Mouse (Mus musculus) erythroblast, embryonic 14.5 days (primary cell): ENCODE measurements around the gene Olfm1.

Experiments used
- GATA1 ChIP-seq: IDR thresholded peaks from 2 replicates; pipeline ENCODE4 v1.6.1; 2012; ENCODE audit warnings: low read length, inconsistent platforms, mixed read lengths
- TAL1 ChIP-seq: IDR thresholded peaks from 3 replicates; pipeline ENCODE4 v1.6.1; 2012; ENCODE audit warnings: low read length, inconsistent platforms, mixed read lengths

DNA sequence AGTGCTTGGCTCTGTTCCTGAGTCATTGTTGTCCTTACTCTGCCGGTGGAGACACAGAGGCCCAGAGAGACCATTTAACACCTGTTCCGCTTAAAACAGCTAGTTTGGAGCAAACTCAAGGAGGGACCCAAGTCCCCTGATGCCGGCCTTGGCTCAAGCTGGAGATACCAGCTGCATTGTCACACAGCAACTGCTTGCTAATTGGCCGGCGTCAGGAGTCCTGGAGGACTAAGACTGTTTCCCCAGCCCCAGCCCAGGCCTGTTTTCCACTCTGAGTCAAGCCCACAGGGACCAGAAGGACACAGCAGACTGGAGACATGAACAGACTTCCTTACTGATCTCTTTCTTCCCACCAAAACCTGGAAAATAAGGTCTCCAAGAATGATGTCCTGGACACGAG is 43.7 kb downstream of the Olfm1 start:
- no peak for TF ChIP-seq GATA1
- no peak for TF ChIP-seq TAL1
